Mouse (Mus musculus) left cerebral cortex, adult 8-10 months (tissue): ENCODE measurements at regions not wholly inside any gene's neighbourhood (a gene's known extent, or its start where the extent isn't known, plus 50 kb on each side); places are given as distances from the start of the nearest gene placed in this dataset.

Experiments
- DNase-seq, 2 experiments: peaks; one replicate each; pipeline ENCODE4 v3.0.0; 2022; ENCODE audit warnings: low spot score in 2 of 2

- no peak for DNase-seq
Observed at GRCm38 (mm10) chr6:51207587-51208361, 224.7 kb upstream of the Nfe2l3 start.

GRCm38 (mm10) chr6:51208660-51209396 is 223.6 kb upstream of the Nfe2l3 start:
- no peak for DNase-seq

GRCm38 (mm10) chr6:51211418-51211817 is 221.1 kb upstream of the Nfe2l3 start:
- DNase-seq = no peak

GRCm38 (mm10) chr6:51212216-51212615 is 220.3 kb upstream of the Nfe2l3 start:
- DNase-seq = no peak

GRCm38 (mm10) chr6:51215371-51215770 is 217.1 kb upstream of the Nfe2l3 start:
- no peak for DNase-seq

GRCm38 (mm10) chr6:51216472-51216871 is 216.0 kb upstream of the Nfe2l3 start:
- DNase-seq = peak in 1 of 2 experiments; percentile 16

- no peak for DNase-seq
Observed at GRCm38 (mm10) chr6:51219691-51220090, 212.8 kb upstream of the Nfe2l3 start.

GRCm38 (mm10) chr6:51220778-51221177 is 211.7 kb upstream of the Nfe2l3 start:
- no peak for DNase-seq

- DNase-seq = no peak
Observed at GRCm38 (mm10) chr6:51236077-51236740, 196.3 kb upstream of the Nfe2l3 start.

- no peak for DNase-seq
Observed at GRCm38 (mm10) chr6:51240039-51240438, 192.4 kb upstream of the Nfe2l3 start.

- no peak for DNase-seq
Observed at GRCm38 (mm10) chr6:51250233-51250632, 182.2 kb upstream of the Nfe2l3 start.

GRCm38 (mm10) chr6:51251432-51251831 is 181.0 kb upstream of the Nfe2l3 start:
- DNase-seq = no peak

- DNase-seq = no peak
Observed at GRCm38 (mm10) chr6:51252721-51253120, 179.7 kb upstream of the Nfe2l3 start.

- DNase-seq = no peak
Observed at GRCm38 (mm10) chr6:51256631-51257030, 175.8 kb upstream of the Nfe2l3 start.

GRCm38 (mm10) chr6:51257524-51257923 is 174.9 kb upstream of the Nfe2l3 start:
- no peak for DNase-seq

- DNase-seq = no peak
Observed at GRCm38 (mm10) chr6:51258304-51258703, 174.2 kb upstream of the Nfe2l3 start.

GRCm38 (mm10) chr6:51263595-51263994 is 168.9 kb upstream of the Nfe2l3 start:
- DNase-seq = no peak

- DNase-seq = peak in 1 of 2 experiments; percentile 40
Observed at GRCm38 (mm10) chr6:51265329-51265728, 167.1 kb upstream of the Nfe2l3 start.

- DNase-seq = no peak
Observed at GRCm38 (mm10) chr6:51266721-51267120, 165.7 kb upstream of the Nfe2l3 start.

- no peak for DNase-seq
Observed at GRCm38 (mm10) chr6:51267888-51268287, 164.6 kb upstream of the Nfe2l3 start.

GRCm38 (mm10) chr6:51268931-51269330 is 163.5 kb upstream of the Nfe2l3 start:
- DNase-seq = no peak

- no peak for DNase-seq
Observed at GRCm38 (mm10) chr6:51269617-51270016, 162.9 kb upstream of the Nfe2l3 start.
